Mouse (Mus musculus) heart, embryonic 12.5 days (tissue): ENCODE measurements around the gene Efna4. TPM values are rescaled to one million over a fixed set of nuclear protein-coding genes. Genes with fewer than 3 reads are reported as not detected.
A peak's percentile ranks its signal among the peaks of the same experiment; 100 is the strongest.

Experiments
- ATAC-seq: fragments of 200-750 bp; cut with Nextera tagmentation; 2 replicates; pipeline ENCODE4 v1.8.0; 2017; ENCODE audit warnings: moderate TSS enrichment, moderate library complexity; ENCODE audit not compliant: insufficient number of reproducible peaks, low FRiP score
- H3K27ac ChIP-seq: fragments of 300-500 bp; sonication (generic); 2 replicates; pipeline ENCODE4 v1.5.1; 2016; ENCODE audit warnings: mild to moderate bottlenecking, moderate library complexity; ENCODE audit not compliant: poor library complexity, severe bottlenecking
- H3K27me3 ChIP-seq: fragments of 300-500 bp; sonication (generic); replicated peaks from 2 replicates; pipeline ENCODE4 v1.6.1; 2016; ENCODE audit warnings: mild to moderate bottlenecking, moderate library complexity
- H3K36me3 ChIP-seq: fragments of 300-500 bp; sonication (generic); 2 replicates; pipeline ENCODE4 v1.6.1; 2016; ENCODE audit warnings: mild to moderate bottlenecking, moderate library complexity
- H3K4me1 ChIP-seq: fragments of 300-500 bp; sonication (generic); replicated peaks from 2 replicates; pipeline ENCODE4 v1.6.1; 2016; ENCODE audit warnings: mild to moderate bottlenecking
- H3K4me2 ChIP-seq: fragments of 300-500 bp; sonication (generic); 2 replicates; pipeline ENCODE4 v1.6.1; 2016; ENCODE audit warnings: mild to moderate bottlenecking, moderate library complexity
- H3K4me3 ChIP-seq: fragments of 300-500 bp; sonication (generic); 2 replicates; pipeline ENCODE4 v1.5.1; 2016; ENCODE audit warnings: mild to moderate bottlenecking
- H3K9ac ChIP-seq: fragments of 300-500 bp; sonication (generic); 2 replicates; pipeline ENCODE4 v1.6.1; 2016; ENCODE audit warnings: mild to moderate bottlenecking, moderate library complexity
- H3K9me3 ChIP-seq: fragments of 300-500 bp; sonication (generic); replicated peaks from 2 replicates; pipeline ENCODE4 v1.6.1; 2016; ENCODE audit warnings: mild to moderate bottlenecking, moderate library complexity
- WGBS: fragments of 180-500 bp; shearing (Covaris S2); methylation state at CpG from one replicate; pipeline ENCODE4 v1.1.7; 2016; 5-methylcytosine and 5-hydroxymethylcytosine counted together
- polyA plus RNA-seq: library from polyadenylated mRNA; unstranded; fragments of >200 nt; fragmentation: Nextera tagmentation; extraction: Ambion mirVana; gene quantifications from 2 replicates; pipeline ENCODE4 v1.2.1, GENCODE M21; 2016

Efna4 gene
- polyA plus RNA-seq, 1 experiment from 2014 or later: 8.7 TPM

- Histone ChIP-seq H3K36me3 (no peaks in the 10 kb centered on the region), H3K4me2 (0 out of 2 replicates have a peak overlapping the region, but pooled peaks have one; percentile 8), H3K4me3 (no peak overlapping the region), H3K9ac (peak overlapping the region; percentile 50), H3K9me3 (no peaks in the 10 kb centered on the region), H3K27me3 (peaks cover 58% of the 10 kb centered on the region), H3K27ac (no peak overlapping the region), H3K4me1 (peaks cover 59% of the 10 kb centered on the region)
- 60% methylated on average over 6 of the region's 6 CpGs for WGBS
- ATAC-seq: no peak
These were observed 20.6 kb downstream of the Efna4 start for GRCm38 (mm10) chr3:89317246-89317645.

GRCm38 (mm10) chr3:89316833-89317232 is 21.0 kb downstream of the Efna4 start:
- Histone ChIP-seq H3K36me3 (no peaks in the 10 kb centered on the region), H3K9me3 (no peaks in the 10 kb centered on the region), H3K4me1 (peaks cover 55% of the 10 kb centered on the region), H3K4me2 (peak overlapping the region; percentile 70; the same call in 1 of the 2 replicates), H3K27me3 (peaks cover 54% of the 10 kb centered on the region), H3K4me3 (no peak overlapping the region), H3K27ac (no peak overlapping the region), H3K9ac (peak overlapping the region; percentile 50)
- peak; percentile 12; the same call in 1 of the 2 replicates for ATAC-seq
- WGBS: 0% methylated on average over 4 of the region's 4 CpGs

- Histone ChIP-seq H3K9me3 (no peaks in the 10 kb centered on the region), H3K27me3 (peaks cover 48% of the 10 kb centered on the region), H3K9ac (peak overlapping the region; percentile 53), H3K4me1 (peaks cover 49% of the 10 kb centered on the region), H3K4me3 (peak overlapping the region; percentile 35), H3K27ac (no peak overlapping the region), H3K4me2 (peak overlapping the region; percentile 70), H3K36me3 (no peaks in the 10 kb centered on the region)
- peak; percentile 10; the same call in 1 of the 2 replicates for ATAC-seq
- WGBS: 20% methylated on average over 40 of the region's 40 CpGs
These were observed 21.6 kb downstream of the Efna4 start for GRCm38 (mm10) chr3:89315930-89316831.

- WGBS: 5% methylated on average over 25 of the region's 26 CpGs
- ATAC-seq: peak; percentile 37; the same call in 1 of the 2 replicates
- Histone ChIP-seq H3K4me2 (peak overlapping the region; percentile 70), H3K4me1 (peaks cover 40% of the 10 kb centered on the region), H3K9ac (peak overlapping the region; percentile 53), H3K4me3 (peak overlapping the region; percentile 35), H3K9me3 (no peaks in the 10 kb centered on the region), H3K27ac (no peak overlapping the region), H3K27me3 (peaks cover 39% of the 10 kb centered on the region), H3K36me3 (no peaks in the 10 kb centered on the region)
These were observed 22.5 kb downstream of the Efna4 start for GRCm38 (mm10) chr3:89315195-89315929.

- H3K9ac ChIP-seq: peak overlapping the region; percentile 53; the same call in 1 of the 2 replicates
- peaks cover 34% of the 10 kb centered on the region for H3K27me3 ChIP-seq
- 43% methylated on average over 2 of the region's 2 CpGs for WGBS
- no peak overlapping the region for H3K4me3 ChIP-seq
- H3K9me3 ChIP-seq: no peaks in the 10 kb centered on the region
- ATAC-seq: peak; percentile 13; the same call in 1 of the 2 replicates
- H3K36me3 ChIP-seq: no peaks in the 10 kb centered on the region
- no peak overlapping the region for H3K27ac ChIP-seq
- peak overlapping the region; percentile 70 for H3K4me2 ChIP-seq
- peaks cover 35% of the 10 kb centered on the region for H3K4me1 ChIP-seq
These were observed 23.0 kb downstream of the Efna4 start for GRCm38 (mm10) chr3:89314791-89315190.

GRCm38 (mm10) chr3:89314340-89314739 is 23.5 kb downstream of the Efna4 start:
- no peak overlapping the region for H3K9ac ChIP-seq
- WGBS: 51% methylated on average over 5 of the region's 5 CpGs
- H3K27ac ChIP-seq: no peak overlapping the region; the same call in 1 of the 2 replicates
- H3K4me3 ChIP-seq: no peak overlapping the region
- H3K27me3 ChIP-seq: peaks cover 29% of the 10 kb centered on the region
- no peaks in the 10 kb centered on the region for H3K36me3 ChIP-seq
- H3K9me3 ChIP-seq: no peaks in the 10 kb centered on the region
- no peak overlapping the region for H3K4me2 ChIP-seq
- ATAC-seq: no peak
- H3K4me1 ChIP-seq: peaks cover 30% of the 10 kb centered on the region

- no peak overlapping the region for H3K4me3 ChIP-seq
- 4% methylated on average over 9 of the region's 9 CpGs for WGBS
- H3K9ac ChIP-seq: no peak overlapping the region
- H3K36me3 ChIP-seq: no peaks in the 10 kb centered on the region
- no peak overlapping the region for H3K27ac ChIP-seq
- no peaks in the 10 kb centered on the region for H3K4me1 ChIP-seq
- H3K4me2 ChIP-seq: no peak overlapping the region
- no peaks in the 10 kb centered on the region for H3K9me3 ChIP-seq
- 0 out of 2 replicates have a peak, but pooled peaks cover 5% of the 10 kb centered on the region for H3K27me3 ChIP-seq
- ATAC-seq: peak; percentile 79
These were observed 29.7 kb downstream of the Efna4 start for GRCm38 (mm10) chr3:89308089-89308488.

GRCm38 (mm10) chr3:89305551-89306325 is 32.1 kb downstream of the Efna4 start:
- no peak for ATAC-seq
- WGBS: 73% methylated on average over 8 of the region's 8 CpGs
- H3K27ac ChIP-seq: no peak overlapping the region
- H3K36me3 ChIP-seq: no peaks in the 10 kb centered on the region
- H3K9me3 ChIP-seq: no peaks in the 10 kb centered on the region
- H3K4me1 ChIP-seq: no peaks in the 10 kb centered on the region
- no peak overlapping the region for H3K4me2 ChIP-seq
- no peak overlapping the region; the same call in 1 of the 2 replicates for H3K9ac ChIP-seq
- H3K27me3 ChIP-seq: 0 out of 2 replicates have a peak, but pooled peaks cover 5% of the 10 kb centered on the region
- no peak overlapping the region for H3K4me3 ChIP-seq

- H3K27ac ChIP-seq: no peak overlapping the region
- no peak overlapping the region for H3K4me3 ChIP-seq
These were observed 32.7 kb downstream of the Efna4 start for GRCm38 (mm10) chr3:89305105-89305504.

GRCm38 (mm10) chr3:89304440-89304839 is 33.4 kb downstream of the Efna4 start:
- Histone ChIP-seq H3K4me1 (no peaks in the 10 kb centered on the region), H3K9me3 (no peaks in the 10 kb centered on the region), H3K27me3 (0 out of 2 replicates have a peak, but pooled peaks cover 5% of the 10 kb centered on the region), H3K4me2 (no peak overlapping the region), H3K4me3 (no peak overlapping the region), H3K27ac (no peak overlapping the region), H3K36me3 (no peaks in the 10 kb centered on the region), H3K9ac (no peak overlapping the region)
- WGBS: 63% methylated on average over 6 of the region's 6 CpGs
- no peak for ATAC-seq

More at GRCm38 (mm10) chr3:89305105-89305504, 32.7 kb downstream of the Efna4 start:
- 67% methylated on average over 4 of the region's 4 CpGs for WGBS
- Histone ChIP-seq H3K36me3 (no peaks in the 10 kb centered on the region), H3K4me2 (no peak overlapping the region), H3K27me3 (0 out of 2 replicates have a peak, but pooled peaks cover 5% of the 10 kb centered on the region), H3K4me1 (no peaks in the 10 kb centered on the region), H3K9ac (no peak overlapping the region), H3K9me3 (no peaks in the 10 kb centered on the region)
- ATAC-seq: no peak
